Mouse (Mus musculus) small intestine, adult 2 months (tissue): ENCODE results near the gene Mcam. TPM values are rescaled to one million over a fixed set of nuclear protein-coding genes. Genes with fewer than 3 reads are reported as not detected.

ENCODE experiments used
- H3K27ac ChIP-seq: fragments of 200-500 bp; 2 replicates; pipeline ENCODE4 v1.5.1; 2012; ENCODE audit warnings: low read depth, low read length, control low read depth, inconsistent platforms; ENCODE audit not compliant: insufficient read depth
- H3K27me3 ChIP-seq: fragments of 200-500 bp; 2 replicates; pipeline ENCODE4 v1.6.1; 2012; ENCODE audit warnings: mild to moderate bottlenecking, moderate library complexity, low read length, inconsistent platforms; ENCODE audit not compliant: control insufficient read depth, insufficient read depth
- H3K36me3 ChIP-seq: fragments of 200-500 bp; 2 replicates; pipeline ENCODE4 v1.6.1; 2012; ENCODE audit warnings: mild to moderate bottlenecking, low read length, control low read depth, inconsistent platforms; ENCODE audit not compliant: control insufficient read depth, insufficient read depth
- H3K4me1 ChIP-seq: fragments of 200-500 bp; 2 replicates; pipeline ENCODE4 v1.6.1; 2012; ENCODE audit warnings: low read length, inconsistent platforms, mixed read lengths; ENCODE audit not compliant: control insufficient read depth, insufficient read depth, insufficient read length
- H3K4me3 ChIP-seq: fragments of 200-500 bp; 2 replicates; pipeline ENCODE4 v1.5.1; 2012; ENCODE audit warnings: low read depth, mild to moderate bottlenecking, control low read depth, inconsistent platforms, low read length, moderate library complexity
- CTCF ChIP-seq: fragments of 200-500 bp; IDR thresholded peaks from 2 replicates; pipeline ENCODE4 v1.5.1; 2012; ENCODE audit warnings: low read depth, mild to moderate bottlenecking, control low read depth, inconsistent platforms, low read length, moderate library complexity, mixed read lengths; ENCODE audit not compliant: insufficient replicate concordance, insufficient read length; ENCODE audit errors: extremely low read depth
- POLR2A ChIP-seq: fragments of 200-500 bp; IDR thresholded peaks from 2 replicates; pipeline ENCODE4 v1.6.1; 2012; ENCODE audit warnings: low read depth, mild to moderate bottlenecking, control low read depth, inconsistent platforms, low read length, moderate library complexity
- WGBS: fragments of 180-500 bp; shearing (Covaris S2); methylation state at CpG from one replicate; pipeline ENCODE4 v1.1.7; 2018; 5-methylcytosine and 5-hydroxymethylcytosine counted together
- polyA plus RNA-seq: library from polyadenylated mRNA; depleted of rRNA; stranded (reverse); fragments of >200 nt; gene quantifications from 2 replicates; pipeline ENCODE4 v1.2.3, GENCODE M21; 2012

Gene Mcam
- polyA plus RNA-seq, 1 experiment, result 14.2 TPM

DNA sequence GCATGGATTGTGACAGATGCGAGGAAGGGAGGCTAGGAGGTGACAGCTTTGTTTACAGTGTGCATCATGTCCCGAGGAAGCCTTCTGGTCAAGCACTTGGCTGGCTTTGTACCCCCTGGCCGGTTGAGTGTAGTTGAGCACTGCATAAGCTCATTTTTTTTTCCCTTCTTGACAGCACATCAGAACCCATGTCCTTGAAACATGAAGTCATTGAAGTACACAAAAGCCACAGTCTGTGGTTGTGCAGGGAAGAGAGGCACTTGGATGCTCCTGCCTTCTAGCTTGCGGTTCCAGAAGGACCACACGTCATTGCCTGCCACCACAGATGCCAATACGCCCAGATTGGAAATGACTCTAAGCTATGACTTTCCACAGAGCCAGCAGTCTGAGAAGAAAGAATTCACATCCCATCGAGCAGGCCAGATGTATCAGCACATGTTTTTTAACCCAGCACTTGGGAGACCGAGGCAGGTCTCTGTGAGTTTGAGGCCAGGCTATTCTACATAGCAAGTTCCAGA is 14.3 kb upstream of the Mcam start:
- 75% methylated on average over 8 of the region's 8 CpGs for WGBS
- TF ChIP-seq POLR2A, result no peak
- TF ChIP-seq CTCF, result no peak
- no peak overlapping the region for H3K27ac ChIP-seq
- 0 out of 2 replicates have a peak, but pooled peaks cover 1% of the 10 kb centered on the region for H3K4me1 ChIP-seq
- H3K4me3 ChIP-seq, result no peak overlapping the region
- H3K36me3 ChIP-seq, result no peaks in the 10 kb centered on the region
- no peaks in the 10 kb centered on the region for H3K27me3 ChIP-seq

DNA sequence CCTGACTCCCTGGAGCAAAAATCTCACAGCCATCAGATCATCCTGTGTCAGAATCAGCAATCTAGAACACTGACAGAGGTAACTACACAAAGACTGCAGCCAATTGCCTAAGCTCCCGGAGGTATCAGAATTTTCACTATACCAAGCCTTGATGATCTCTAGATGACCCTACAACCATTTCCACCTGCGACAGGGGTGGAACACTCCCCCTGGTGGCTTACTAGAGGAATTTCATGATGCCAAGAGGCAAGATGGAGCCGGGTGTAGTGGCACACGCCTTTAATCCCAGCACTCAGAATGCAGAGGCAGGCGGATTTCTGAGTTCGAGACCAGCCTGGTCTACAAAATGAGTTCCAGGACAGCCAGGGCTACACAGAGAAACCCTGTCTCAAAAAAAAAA is 10.0 kb upstream of the Mcam start:
- WGBS, result 63% methylated on average over 6 of the region's 6 CpGs
- no peak overlapping the region for H3K4me3 ChIP-seq
- no peaks in the 10 kb centered on the region; the same call in 1 of the 2 replicates for H3K27me3 ChIP-seq
- TF ChIP-seq CTCF, result peak; percentile 47; the same call in 1 of the 2 replicates
- no peak for TF ChIP-seq POLR2A
- no peak overlapping the region for H3K27ac ChIP-seq
- H3K4me1 ChIP-seq, result peaks cover 12% of the 10 kb centered on the region
- H3K36me3 ChIP-seq, result no peaks in the 10 kb centered on the region

DNA sequence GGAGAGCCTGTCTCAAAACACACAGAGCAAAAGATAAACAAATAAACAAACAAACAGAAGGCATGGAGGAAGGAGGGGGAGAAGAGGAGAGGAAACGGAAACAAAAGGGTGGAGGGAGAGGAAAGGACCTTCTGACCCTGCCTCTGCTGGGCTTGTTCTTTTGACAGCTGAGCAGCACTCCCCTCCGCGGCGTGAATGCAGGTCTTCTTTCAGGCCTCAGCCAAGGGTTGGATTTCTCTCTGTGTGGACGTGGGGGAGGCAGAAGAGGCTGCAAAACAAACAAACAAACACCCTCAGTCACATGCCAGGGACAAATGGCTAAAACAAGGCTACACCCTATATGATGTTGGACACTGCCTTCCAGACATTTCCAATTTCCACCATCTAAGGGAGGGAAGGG is 9.2 kb upstream of the Mcam start:
- Histone ChIP-seq H3K4me1 (peaks cover 14% of the 10 kb centered on the region), H3K36me3 (no peaks in the 10 kb centered on the region), H3K27ac (no peak overlapping the region), H3K27me3 (no peaks in the 10 kb centered on the region; the same call in 1 of the 2 replicates), H3K4me3 (no peak overlapping the region)
- WGBS, result 77% methylated on average over 5 of the region's 5 CpGs
- TF ChIP-seq POLR2A (no peak), CTCF (no peak)

DNA sequence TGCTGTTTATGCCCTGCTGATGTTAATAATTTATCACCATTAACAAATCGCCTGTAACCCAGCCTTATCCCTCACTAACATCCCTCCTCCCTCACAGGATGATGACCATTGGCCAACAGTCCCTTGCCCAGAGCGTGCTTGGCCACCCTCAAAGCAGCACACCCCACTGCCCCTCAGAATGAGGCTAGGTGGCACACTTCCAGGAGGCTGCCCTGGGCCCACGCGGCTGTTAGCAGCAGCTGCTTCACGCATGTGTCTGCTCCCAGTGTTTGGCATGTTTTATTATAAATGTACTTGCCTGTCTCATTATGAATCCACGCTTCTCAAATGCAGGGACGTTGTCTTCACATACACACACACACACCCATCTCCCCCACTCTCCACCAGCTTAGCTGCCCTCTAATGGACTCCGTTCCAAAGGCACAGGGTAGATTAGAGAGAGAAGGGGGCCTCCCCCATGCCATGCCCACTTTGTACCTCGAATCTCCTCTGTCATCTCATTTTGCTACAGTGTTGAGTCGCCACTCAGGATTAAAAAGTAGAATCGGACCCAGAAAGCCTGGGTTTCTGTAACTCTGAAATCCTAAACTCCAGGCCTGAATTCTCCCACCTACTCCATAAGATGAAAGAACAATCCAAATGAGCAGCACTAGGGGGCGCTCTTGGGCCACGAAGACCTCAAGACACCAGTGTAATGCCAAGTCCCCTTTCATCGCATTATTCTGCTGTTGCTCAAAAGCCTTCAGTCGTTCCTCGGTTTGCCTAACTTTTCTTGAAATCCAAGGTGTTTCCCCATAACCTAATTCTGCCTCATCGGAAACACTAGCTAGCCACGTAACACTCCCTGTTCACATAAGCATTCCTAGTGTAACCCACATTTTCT is 8.5 kb upstream of the Mcam start:
- peaks cover 21% of the 10 kb centered on the region for H3K4me1 ChIP-seq
- peak; percentile 83; the same call in 1 of the 2 replicates for TF ChIP-seq CTCF
- TF ChIP-seq POLR2A, result no peak
- H3K27ac ChIP-seq, result no peak overlapping the region
- H3K4me3 ChIP-seq, result no peak overlapping the region
- WGBS, result 34% methylated on average over 18 of the region's 18 CpGs
- H3K27me3 ChIP-seq, result no peaks in the 10 kb centered on the region; the same call in 1 of the 2 replicates
- no peaks in the 10 kb centered on the region for H3K36me3 ChIP-seq

DNA sequence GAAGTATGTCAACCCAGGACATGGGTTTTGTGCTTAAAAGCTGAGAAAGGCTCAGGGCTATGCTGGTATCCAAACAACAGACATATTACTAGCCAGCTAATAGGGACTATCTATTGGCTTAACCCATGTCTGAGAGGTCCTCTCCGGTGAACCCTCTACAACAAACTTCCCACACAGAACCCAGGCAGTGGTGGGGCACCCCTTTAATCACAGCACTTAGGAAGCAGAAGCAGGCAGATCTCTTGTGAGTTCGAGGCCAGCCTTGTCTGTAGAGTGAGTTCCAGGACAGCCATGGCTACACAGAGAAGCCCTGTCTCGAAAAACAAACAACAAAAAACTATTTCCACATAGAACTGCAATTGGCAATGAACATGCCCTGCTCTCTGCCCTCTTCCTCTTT is 7.5 kb upstream of the Mcam start:
- 53% methylated on average over 3 of the region's 3 CpGs for WGBS
- H3K36me3 ChIP-seq, result no peaks in the 10 kb centered on the region
- no peak overlapping the region for H3K27ac ChIP-seq
- peaks cover 2% of the 10 kb centered on the region; the same call in 1 of the 2 replicates for H3K27me3 ChIP-seq
- H3K4me3 ChIP-seq, result no peak overlapping the region
- TF ChIP-seq CTCF, result no peak
- no peak for TF ChIP-seq POLR2A
- peaks cover 21% of the 10 kb centered on the region for H3K4me1 ChIP-seq

DNA sequence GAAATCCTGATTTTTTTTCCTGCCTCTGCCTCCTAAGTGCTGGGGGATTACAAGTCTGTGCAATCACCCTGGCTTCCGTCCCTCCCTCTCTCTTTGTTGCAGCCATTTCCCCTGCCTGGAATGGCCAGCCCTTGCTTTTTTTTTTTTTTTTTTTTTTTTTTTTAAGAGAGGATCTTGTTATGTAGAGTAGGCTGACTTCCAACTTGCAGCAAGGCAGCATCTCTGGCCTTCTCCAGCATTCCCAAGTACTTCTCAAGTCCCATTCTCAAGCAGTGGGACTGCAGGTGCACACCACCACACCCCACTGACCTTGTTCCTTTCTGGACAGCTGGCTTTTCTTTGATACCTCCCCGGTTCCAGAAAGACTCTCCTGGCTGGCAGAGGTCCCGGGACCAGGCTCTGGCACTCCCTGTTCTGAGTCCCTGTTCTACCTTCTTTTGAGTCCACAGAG is 6.9 kb upstream of the Mcam start:
- peaks cover 21% of the 10 kb centered on the region for H3K4me1 ChIP-seq
- TF ChIP-seq CTCF (no peak), POLR2A (no peak)
- no peaks in the 10 kb centered on the region for H3K36me3 ChIP-seq
- WGBS, result 20% methylated on average over 3 of the region's 3 CpGs
- peaks cover 4% of the 10 kb centered on the region; the same call in 1 of the 2 replicates for H3K27me3 ChIP-seq
- H3K27ac ChIP-seq, result no peak overlapping the region
- no peak overlapping the region for H3K4me3 ChIP-seq

DNA sequence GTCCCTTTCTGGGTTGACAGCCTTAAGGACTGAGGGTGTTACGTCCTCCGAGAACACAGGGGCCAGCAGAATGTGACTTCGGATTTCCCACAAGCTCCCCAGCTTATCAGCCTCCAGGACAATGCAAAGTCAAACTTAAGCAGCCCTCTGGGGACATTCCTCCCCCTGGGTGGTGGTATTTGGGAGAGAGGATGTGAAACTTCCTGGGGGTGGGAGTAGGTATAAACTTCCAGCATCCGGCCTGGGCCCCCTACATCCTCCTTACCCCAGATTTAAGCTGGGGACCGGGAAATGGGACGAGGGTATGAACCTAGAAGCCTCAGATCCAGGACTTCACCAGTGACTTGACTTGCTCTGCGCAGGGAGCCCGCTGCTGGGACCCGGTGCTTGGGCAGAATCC is 4.6 kb upstream of the Mcam start:
- 22% methylated on average over 9 of the region's 9 CpGs for WGBS
- H3K4me3 ChIP-seq, result peak overlapping the region; percentile 58
- no peak for TF ChIP-seq POLR2A
- TF ChIP-seq CTCF, result no peak
- peak overlapping the region; percentile 75 for H3K27ac ChIP-seq
- no peaks in the 10 kb centered on the region for H3K36me3 ChIP-seq
- H3K27me3 ChIP-seq, result peaks cover 22% of the 10 kb centered on the region
- H3K4me1 ChIP-seq, result peaks cover 21% of the 10 kb centered on the region
